Mouse (Mus musculus) urinary bladder, adult 2 months (tissue): ENCODE measurements around the gene Gngt2. TPM values are rescaled to one million over a fixed set of nuclear protein-coding genes. Genes with fewer than 3 reads are reported as not detected.

ENCODE experiments used
- DNase-seq: peaks from one replicate; pipeline ENCODE4 v3.0.0; 2022; ENCODE audit warnings: low spot score
- polyA plus RNA-seq: library from polyadenylated mRNA; depleted of rRNA; stranded (reverse); fragments of >200 nt; gene quantifications from 2 replicates; pipeline ENCODE4 v1.2.3, GENCODE M21; 2012; rRNA removed

The Gngt2 gene
- 21.0 and 24.5 TPM in 2 replicates for polyA plus RNA-seq

- peak; percentile 48 for DNase-seq
These were observed at the start of gene Gngt2 for GRCm38 (mm10) chr11:95837059-95837458. TSS of gene Gngt2 (plus strand) at chr11:95837216.

- no peak for DNase-seq
These were observed 47.5 kb upstream of the Gngt2 start for GRCm38 (mm10) chr11:95789451-95789891.

GRCm38 (mm10) chr11:95791787-95792186 is 45.2 kb upstream of the Gngt2 start:
- no peak for DNase-seq

- DNase-seq, result no peak
These were observed 44.0 kb upstream of the Gngt2 start for GRCm38 (mm10) chr11:95792950-95793509.

- no peak for DNase-seq
These were observed 42.8 kb upstream of the Gngt2 start for GRCm38 (mm10) chr11:95794201-95794600.

GRCm38 (mm10) chr11:95795582-95795981 is 41.4 kb upstream of the Gngt2 start:
- no peak for DNase-seq

GRCm38 (mm10) chr11:95805010-95805409 is 32.0 kb upstream of the Gngt2 start:
- DNase-seq, result no peak

- DNase-seq, result no peak
These were observed 31.5 kb upstream of the Gngt2 start for GRCm38 (mm10) chr11:95805527-95805926.

GRCm38 (mm10) chr11:95807884-95808283 is 29.1 kb upstream of the Gngt2 start:
- no peak for DNase-seq

- DNase-seq, result no peak
These were observed 28.5 kb upstream of the Gngt2 start for GRCm38 (mm10) chr11:95808448-95809011.

- no peak for DNase-seq
These were observed 27.4 kb upstream of the Gngt2 start for GRCm38 (mm10) chr11:95809603-95810002.

- DNase-seq, result no peak
These were observed 26.2 kb upstream of the Gngt2 start for GRCm38 (mm10) chr11:95810828-95811227.

- DNase-seq, result no peak
These were observed 25.3 kb upstream of the Gngt2 start for GRCm38 (mm10) chr11:95811741-95812140.

- DNase-seq, result no peak
These were observed 24.8 kb upstream of the Gngt2 start for GRCm38 (mm10) chr11:95812224-95812623.

GRCm38 (mm10) chr11:95814101-95814500 is 22.9 kb upstream of the Gngt2 start:
- DNase-seq, result no peak

GRCm38 (mm10) chr11:95814857-95815256 is 22.2 kb upstream of the Gngt2 start:
- no peak for DNase-seq

GRCm38 (mm10) chr11:95815412-95815811 is 21.6 kb upstream of the Gngt2 start:
- no peak for DNase-seq

GRCm38 (mm10) chr11:95819138-95819537 is 17.9 kb upstream of the Gngt2 start:
- DNase-seq, result no peak

- DNase-seq, result no peak
These were observed 15.5 kb upstream of the Gngt2 start for GRCm38 (mm10) chr11:95821511-95821910.

- DNase-seq, result no peak
These were observed 14.6 kb upstream of the Gngt2 start for GRCm38 (mm10) chr11:95822437-95822836.

- DNase-seq, result peak; percentile 86
These were observed 12.7 kb upstream of the Gngt2 start, which contains the start of gene Phospho1 for GRCm38 (mm10) chr11:95824071-95824876. TSS of gene Phospho1 (plus strand) at chr11:95824499.

GRCm38 (mm10) chr11:95824877-95825243 is 12.2 kb upstream of the Gngt2 start:
- no peak for DNase-seq

- DNase-seq, result no peak
These were observed 11.4 kb upstream of the Gngt2 start for GRCm38 (mm10) chr11:95825625-95826024.
